Mouse (Mus musculus): ENCODE results near the gene Pnkd.

DNA sequence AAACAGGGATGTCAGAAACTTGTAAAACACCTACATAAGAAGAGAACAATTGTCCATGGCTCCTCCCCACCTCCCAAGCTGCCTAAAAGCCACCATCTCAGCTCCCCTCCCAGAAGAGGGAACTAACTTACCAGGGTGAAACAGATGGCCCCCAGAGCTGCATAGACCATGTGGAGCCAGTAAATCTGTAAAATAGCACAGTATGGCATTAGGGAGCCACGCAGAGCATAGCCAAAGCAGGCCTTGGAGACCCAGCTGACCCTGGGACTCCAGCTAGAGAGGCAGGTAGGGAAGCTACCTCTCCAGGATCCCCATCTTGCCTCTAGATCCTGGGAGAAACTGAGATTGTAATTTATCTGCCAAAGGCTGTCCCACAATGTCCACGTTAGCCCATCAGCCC, 5.0 kb downstream of the Pnkd start:
- TF ChIP-seq POLR2A (IDR thresholded peaks at IDR 0.05; ENCODE audit: extremely low read depth, insufficient read depth, low read length) = no peak
- no peak for TF ChIP-seq CTCF (IDR thresholded peaks at IDR 0.05; ENCODE audit: low read depth, low read length)
